ENCODE assay signal across 8 mouse cellular contexts in the genomic region with DNA sequence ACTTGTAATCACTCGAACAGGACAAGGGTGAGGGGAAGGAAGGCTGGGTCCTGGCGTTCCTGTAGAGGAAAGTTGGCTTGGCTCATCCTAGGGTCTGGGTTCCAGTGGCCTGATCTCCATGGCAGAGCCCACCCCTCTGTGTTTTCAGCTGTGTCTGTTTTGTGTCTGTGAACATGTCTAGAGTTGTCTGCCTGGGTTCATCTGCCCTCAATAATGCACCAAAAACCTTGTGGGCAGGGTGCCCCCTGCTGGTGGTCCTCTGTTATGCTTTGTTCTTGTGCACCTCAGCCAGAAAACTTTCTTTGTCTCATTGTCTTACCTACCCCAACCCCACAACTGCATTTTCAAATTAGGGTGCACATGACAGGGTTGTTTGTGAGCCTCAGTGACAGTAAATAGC. TPM values are rescaled to one million over a fixed set of nuclear protein-coding genes. Genes with fewer than 3 reads are reported as not detected.
DNase-seq lines count a peak whose midpoint lies in the region; ATAC-seq and TF ChIP-seq lines count a peak whose summit lies in the region.

No protein-coding gene starts in this region.

- DNase-seq in adrenal gland, adult 18-20 months (ENCODE audit: low spot score in 2 of 2) = peak; percentile 77 to 79
- DNase-seq in embryo, embryonic 10 days (ENCODE audit: low spot score) = peak; percentile 81
- peak; percentile 74 to 87 for DNase-seq in heart, adult 2 months
- peak; percentile 84 for DNase-seq in kidney, postnatal 10 days
- DNase-seq in lung, adult 18-20 months = peak; percentile 69 to 72
- DNase-seq in testis, postnatal 14 days (ENCODE audit: low spot score) = peak; percentile 19

- intact Hi-C loops in heart, adult 2 months (cut with DNase I) = loop anchor here (1.0 to 5.0 kb wide), 3 partner anchors 21 to 233 kb away; no protein-coding TSS in a partner anchor

- no peak overlapping the region for H3ac ChIP-seq in C2C12 (ENCODE audit: control insufficient read depth, insufficient read length, low read depth)

- no peaks in the 10 kb centered on the region for H3K27me3 ChIP-seq in C2C12 (ENCODE audit: control insufficient read depth, insufficient read depth, insufficient read length)
- H3K27me3 ChIP-seq in heart, adult 2 months (ENCODE audit: control insufficient read depth, insufficient read depth, low read length) = no peaks in the 10 kb centered on the region
- no peaks in the 10 kb centered on the region for H3K27me3 ChIP-seq in neural tube, embryonic 15.5 days (replicated peaks)

- H3K9ac ChIP-seq in heart, adult 2 months (ENCODE audit: low read depth, low read length) = no peak overlapping the region
- H3K9ac ChIP-seq in neural tube, embryonic 15.5 days (replicated peaks) = no peak overlapping the region

- peaks cover 1% of the 10 kb centered on the region; the same call in 1 of the 2 replicates for H3K4me1 ChIP-seq in heart, adult 2 months (ENCODE audit: control insufficient read depth, insufficient read depth, low read length)
- H3K4me1 ChIP-seq in neural tube, embryonic 15.5 days = peaks cover 17% of the 10 kb centered on the region

- H3K9me3 ChIP-seq in neural tube, embryonic 15.5 days (replicated peaks) = no peaks in the 10 kb centered on the region

- no peak for ATAC-seq in neural tube, embryonic 15.5 days (ENCODE audit: low FRiP score)

- WGBS in heart, adult 2 months = 67% methylated on average over 2 of the region's 2 CpGs
- 73% methylated on average over 2 of the region's 2 CpGs for WGBS in neural tube, embryonic 15.5 days

- TF ChIP-seq POLR2A in heart, adult 2 months (IDR thresholded peaks at IDR 0.05; ENCODE audit: insufficient read depth, low read depth, low read length) = no peak

- no peaks in the 10 kb centered on the region for H3K79me3 ChIP-seq in C2C12 (ENCODE audit: low read depth)

- H3K36me3 ChIP-seq in C2C12 (ENCODE audit: control insufficient read depth, insufficient read depth) = no peaks in the 10 kb centered on the region
- peaks cover 2% of the 10 kb centered on the region; the same call in 1 of the 2 replicates for H3K36me3 ChIP-seq in heart, adult 2 months (ENCODE audit: control insufficient read depth, insufficient read depth, low read length)
- no peaks in the 10 kb centered on the region for H3K36me3 ChIP-seq in neural tube, embryonic 15.5 days

- H3K79me2 ChIP-seq in C2C12 (ENCODE audit: control insufficient read depth, insufficient read depth) = no peaks in the 10 kb centered on the region
- H3K79me2 ChIP-seq in heart, adult 2 months (replicated peaks; ENCODE audit: control insufficient read depth, insufficient read depth, low read length) = no peaks in the 10 kb centered on the region; the same call in 1 of the 2 replicates

- no peak overlapping the region for H3K4me3 ChIP-seq in C2C12 (ENCODE audit: insufficient read depth, poor library complexity, severe bottlenecking)
- H3K4me3 ChIP-seq in heart, adult 2 months = no peak overlapping the region
- no peak overlapping the region for H3K4me3 ChIP-seq in neural tube, embryonic 15.5 days (replicated peaks)

- peak; percentile 75; the same call in 1 of the 2 replicates for TF ChIP-seq EP300 in heart, adult 2 months (IDR thresholded peaks at IDR 0.05; ENCODE audit: insufficient read depth, low read depth, low read length)

- no peak overlapping the region for H3K27ac ChIP-seq in heart, adult 2 months
- peak overlapping the region; percentile 54; the same call in 1 of the 2 replicates for H3K27ac ChIP-seq in neural tube, embryonic 15.5 days (replicated peaks)

- peak; percentile 46 for TF ChIP-seq CTCF in C2C12 (IDR thresholded peaks at IDR 0.05; ENCODE audit: control insufficient read depth, insufficient read depth, insufficient read length)
- TF ChIP-seq CTCF in heart, adult 2 months (IDR thresholded peaks at IDR 0.05) = peak; percentile 93

- H3K4me2 ChIP-seq in neural tube, embryonic 15.5 days = no peak overlapping the region

TF ChIP-seq in C2C12, 6 proteins besides CTCF, POLR2A, EP300 and RAD21:
- TF ChIP-seq USF1 (IDR thresholded peaks at IDR 0.05; ENCODE audit: low read depth) = no peak
- no peak for TF ChIP-seq CEBPB (IDR thresholded peaks at IDR 0.05; ENCODE audit: low read depth)
- TF ChIP-seq MAX (IDR thresholded peaks at IDR 0.05) = no peak
- no peak for TF ChIP-seq MYOG (IDR thresholded peaks at IDR 0.05; ENCODE audit: control insufficient read depth, extremely low read depth, insufficient read length)
- TF ChIP-seq FOSL1 (IDR thresholded peaks at IDR 0.05; ENCODE audit: insufficient read depth, low read length, poor library complexity, severe bottlenecking) = no peak
- TF ChIP-seq MYOD1 (IDR thresholded peaks at IDR 0.05; ENCODE audit: control insufficient read depth, insufficient read length, low read depth) = no peak

RNA-seq across cellular contexts. Expression of a gene that starts 44.5 kb away (rescaled TPM):
- polyA plus RNA-seq in C2C12 (2012; fragmentation: generic; extraction: Trizol) = 3.5 TPM
- total RNA-seq in adrenal gland, adult 18-20 months (2021) = 1 to 10 TPM; 4.1 to 5.1 TPM
- 1 to 10 TPM; 4.7 to 5.5 TPM for total RNA-seq in heart, adult 2 months (2021)
- 1.9 and 3.6 TPM in 2 replicates for polyA plus RNA-seq in heart, adult 2 months (2012; rRNA removed)
- polyA plus RNA-seq in neural tube, embryonic 15.5 days (2015; fragmentation: Nextera tagmentation; extraction: Ambion mirVana) = 17.8 and 22.5 TPM in 2 replicates

RNA-seq across cellular contexts. Expression of a gene that starts 48.8 kb away (rescaled TPM):
- 12.9 TPM for polyA plus RNA-seq in C2C12 (2012; fragmentation: generic; extraction: Trizol)
- 10 to 100 TPM; 17.5 to 17.6 TPM for total RNA-seq in adrenal gland, adult 18-20 months (2021)
- 1 to 10 TPM; 9.7 to 9.8 TPM for total RNA-seq in heart, adult 2 months (2021)
- 6.2 and 11.8 TPM in 2 replicates for polyA plus RNA-seq in heart, adult 2 months (2012; rRNA removed)
- polyA plus RNA-seq in neural tube, embryonic 15.5 days (2015; fragmentation: Nextera tagmentation; extraction: Ambion mirVana) = 48.9 and 53.3 TPM in 2 replicates

Comparison
In these comparisons a context has a peak if more than half of its experiments do, and no peak if none do; other contexts are left out.
1. DNase-seq: peak in every context shown above with its lines; median percentile 84 in kidney, postnatal 10 days; 81 in embryo, embryonic 10 days; 80 in heart, adult 2 months; 78 in adrenal gland, adult 18-20 months; 70 in lung, adult 18-20 months; 19 in testis, postnatal 14 days.